Comparison of ENCODE assay signal across 14 mouse cellular contexts in the genomic region with DNA sequence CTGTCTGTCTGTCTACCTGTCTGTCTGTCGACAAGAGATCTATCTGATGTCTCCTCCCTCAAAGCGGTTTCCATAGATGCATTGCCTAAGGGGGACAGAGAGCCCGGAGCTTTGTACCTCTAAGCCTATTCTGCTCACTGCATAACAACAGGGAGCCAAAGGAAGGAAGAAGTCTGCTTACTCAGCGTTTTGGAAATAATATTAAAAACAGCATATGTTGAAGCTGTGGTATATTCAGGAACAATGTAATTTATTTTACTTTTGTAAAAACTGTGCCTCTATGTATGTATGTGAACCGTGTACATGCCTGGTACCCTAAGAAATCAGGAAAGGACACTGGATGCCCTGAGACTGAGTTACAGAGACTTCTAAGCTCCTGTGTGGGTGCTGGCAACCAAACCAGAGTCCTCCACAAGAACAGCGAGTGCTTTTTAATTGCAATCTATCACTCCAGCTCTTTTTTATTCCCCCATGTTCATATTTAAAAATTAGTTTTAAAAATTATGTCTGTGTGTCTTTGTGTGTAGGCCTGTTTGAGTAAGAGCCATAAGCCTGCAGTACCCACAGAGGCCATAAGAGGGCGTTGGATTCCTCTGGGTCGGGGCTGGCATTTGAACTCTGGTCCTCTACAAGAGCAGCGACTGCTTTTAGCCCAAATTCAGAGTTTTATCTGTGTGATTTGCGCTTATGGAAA. TPM values are rescaled to one million over a fixed set of nuclear protein-coding genes. Genes with fewer than 3 reads are reported as not detected.
DNase-seq lines count a peak whose midpoint lies in the region; ATAC-seq and TF ChIP-seq lines count a peak whose summit lies in the region.
"Had no signal": no experiment of that assay in that cellular context is flagged by ENCODE, and none has a peak within 500 bp of the region (broad histone marks: within the 10 kb centered on the region; RNA-seq: fewer than 3 reads in every experiment).

No protein-coding gene starts in this region.

- H3K4me3 ChIP-seq in intestine, postnatal 0 days (ENCODE audit: low read depth, low read length): no peak overlapping the region
- H3K4me3 ChIP-seq in intestine, embryonic 16.5 days (ENCODE audit: low read length): no peak overlapping the region
- no peak overlapping the region; the same call in 1 of the 2 replicates for H3K4me3 ChIP-seq in G1E (ENCODE audit: low read depth, low read length)
- no peak overlapping the region for H3K4me3 ChIP-seq in liver, embryonic 14.5 days (ENCODE audit: insufficient read depth in 1 of 2, low read depth in 2 of 2, low read length in 2 of 2)
- H3K4me3 ChIP-seq: heart, embryonic 15.5 days had no signal

- no peak for ATAC-seq in intestine, postnatal 0 days
- ATAC-seq in intestine, embryonic 16.5 days: no peak
- ATAC-seq in G1E (ENCODE audit: extremely low read depth, insufficient number of reproducible peaks, low FRiP score, poor library complexity, severe bottlenecking): no peak
- peak; percentile 16; the same call in 1 of the 2 replicates for ATAC-seq in liver, embryonic 14.5 days (ENCODE audit: insufficient read depth)
- ATAC-seq: forebrain, embryonic 16.5 days; hindbrain, embryonic 16.5 days had no signal

- H3K27me3 ChIP-seq in intestine, postnatal 0 days (replicated peaks; ENCODE audit: control insufficient read depth, insufficient read depth, low read length): no peaks in the 10 kb centered on the region
- H3K27me3 ChIP-seq in intestine, embryonic 16.5 days (replicated peaks; ENCODE audit: control insufficient read depth, insufficient read depth, low read length): no peaks in the 10 kb centered on the region
- no peaks in the 10 kb centered on the region for H3K27me3 ChIP-seq in G1E (ENCODE audit: insufficient read depth, low read length)
- H3K27me3 ChIP-seq in liver, embryonic 14.5 days (ENCODE audit: control insufficient read depth, insufficient read depth, low read length): no peaks in the 10 kb centered on the region
- H3K27me3 ChIP-seq: heart, embryonic 15.5 days had no signal

- TF ChIP-seq CTCF in intestine, postnatal 0 days (IDR thresholded peaks at IDR 0.05; ENCODE audit: low read depth): peak; percentile 41
- 0 out of 2 replicates have a peak, but pooled peaks have one; percentile 9 for TF ChIP-seq CTCF in G1E (IDR thresholded peaks at IDR 0.05; ENCODE audit: low read depth, low read length)
- peak; percentile 63 for TF ChIP-seq CTCF in liver, embryonic 14.5 days (IDR thresholded peaks at IDR 0.05; ENCODE audit: low read depth)

- no peak for TF ChIP-seq EP300 in liver, embryonic 14.5 days (IDR thresholded peaks at IDR 0.05; ENCODE audit: low read depth)

- no peak overlapping the region for H3K27ac ChIP-seq in intestine, postnatal 0 days (ENCODE audit: low read depth, low read length)
- H3K27ac ChIP-seq in intestine, embryonic 16.5 days (ENCODE audit: low read length): no peak overlapping the region
- no peak overlapping the region; the same call in 1 of the 2 replicates for H3K27ac ChIP-seq in liver, embryonic 14.5 days
- H3K27ac ChIP-seq: heart, embryonic 15.5 days had no signal

- no peaks in the 10 kb centered on the region for H3K9me3 ChIP-seq in intestine, postnatal 0 days (ENCODE audit: control insufficient read depth)
- no peaks in the 10 kb centered on the region for H3K9me3 ChIP-seq in intestine, embryonic 16.5 days (ENCODE audit: control insufficient read depth, low read length)
- no peaks in the 10 kb centered on the region for H3K9me3 ChIP-seq in G1E (replicated peaks)
- H3K9me3 ChIP-seq in liver, embryonic 14.5 days (ENCODE audit: control insufficient read depth, low read length): no peaks in the 10 kb centered on the region
- H3K9me3 ChIP-seq: heart, embryonic 15.5 days had no signal

- no peak overlapping the region for H3K9ac ChIP-seq in intestine, postnatal 0 days (ENCODE audit: low read depth, low read length)
- no peak overlapping the region for H3K9ac ChIP-seq in intestine, embryonic 16.5 days (ENCODE audit: low read depth, low read length)
- H3K9ac ChIP-seq in liver, embryonic 14.5 days (replicated peaks): no peak overlapping the region
- H3K9ac ChIP-seq: heart, embryonic 15.5 days had no signal

- H3K4me2 ChIP-seq in intestine, postnatal 0 days (replicated peaks; ENCODE audit: low read depth): no peak overlapping the region
- H3K4me2 ChIP-seq in intestine, embryonic 16.5 days (ENCODE audit: low read depth, low read length): no peak overlapping the region
- peak overlapping the region; percentile 41 for H3K4me2 ChIP-seq in liver, embryonic 14.5 days (ENCODE audit: low read depth)
- H3K4me2 ChIP-seq: heart, embryonic 15.5 days had no signal

- H3K4me1 ChIP-seq in intestine, postnatal 0 days (replicated peaks; ENCODE audit: control insufficient read depth, insufficient read depth, low read length): peaks cover 3% of the 10 kb centered on the region; the same call in 1 of the 2 replicates
- H3K4me1 ChIP-seq in intestine, embryonic 16.5 days (ENCODE audit: control insufficient read depth, insufficient read depth, low read length): 0 out of 2 replicates have a peak, but pooled peaks cover 7% of the 10 kb centered on the region
- peaks cover 30% of the 10 kb centered on the region for H3K4me1 ChIP-seq in G1E (ENCODE audit: insufficient read depth, low read depth, low read length)
- peaks cover 17 to 19% of the 10 kb centered on the region in 2 experiments for H3K4me1 ChIP-seq in liver, embryonic 14.5 days (replicated peaks; ENCODE audit: control insufficient read depth in 2 of 2, insufficient read depth in 2 of 2, low read length in 1 of 2)

- 85% methylated on average over 10 of the region's 10 CpGs for WGBS in intestine, postnatal 0 days
- WGBS in intestine, embryonic 16.5 days: 81% methylated on average over 10 of the region's 10 CpGs
- WGBS in liver, embryonic 14.5 days (ENCODE audit: insufficient replicate concordance): 74% methylated on average over 10 of the region's 10 CpGs

- peaks cover 5% of the 10 kb centered on the region for H3K36me3 ChIP-seq in intestine, postnatal 0 days (ENCODE audit: control insufficient read depth, insufficient read depth)
- no peaks in the 10 kb centered on the region for H3K36me3 ChIP-seq in intestine, embryonic 16.5 days (ENCODE audit: control insufficient read depth, insufficient read depth, low read length)
- H3K36me3 ChIP-seq in G1E (replicated peaks): peaks cover 70% of the 10 kb centered on the region
- peaks cover 29% of the 10 kb centered on the region for H3K36me3 ChIP-seq in liver, embryonic 14.5 days (replicated peaks; ENCODE audit: control insufficient read depth, insufficient read depth, low read depth)
- H3K36me3 ChIP-seq: heart, embryonic 15.5 days had no signal

- peak; percentile 2 to 16 for DNase-seq in B cell, adult 2 months
- DNase-seq in G1E (ENCODE audit: low spot score): no peak
- DNase-seq in liver, embryonic 14.5 days (ENCODE audit: low read depth in 3 of 3, low spot score in 3 of 3): no peak
- DNase-seq in embryo, embryonic 10.5 days (ENCODE audit: low spot score): no peak
- DNase-seq in layer of hippocampus, postnatal 14 days (ENCODE audit: low spot score in 2 of 2): no peak
- DNase-seq: cerebellum, postnatal 36 days; gastrocnemius, postnatal 14 days; lung, postnatal 14 days; thymus, adult 2 months had no signal

RNA-seq across cellular contexts. Expression of gene Slc39a8, which starts 28.7 kb away (rescaled TPM):
- 36.8 and 39.5 TPM in 2 replicates for polyA plus RNA-seq in intestine, postnatal 0 days (2015; fragmentation: Nextera tagmentation; extraction: Ambion mirVana)
- polyA plus RNA-seq in intestine, embryonic 16.5 days (2015; fragmentation: Nextera tagmentation; extraction: Ambion mirVana): 22.7 and 32.3 TPM in 2 replicates
- total RNA-seq in G1E (2014; fragmentation: Nextera tagmentation): 121 and 149 TPM in 2 replicates
- 64.9 and 68.2 TPM in 2 replicates for total RNA-seq in G1E (2017)
- polyA plus RNA-seq in G1E (2012): 23.9 and 29.8 TPM in 2 replicates
- 22.8 and 27.5 TPM in 2 replicates for polyA plus RNA-seq in liver, embryonic 14.5 days (2012; rRNA removed)
- 55.4 and 56.8 TPM in 2 replicates for polyA plus RNA-seq in liver, embryonic 14.5 days (2014; fragmentation: Nextera tagmentation; extraction: Ambion mirVana)
- 1 to 10 TPM; 5.9 to 6.2 TPM for total RNA-seq in layer of hippocampus, postnatal 14 days (2021)

Comparison
In these comparisons a context has a peak if more than half of its experiments do, and no peak if none do; other contexts are left out.
1. CTCF ChIP-seq: peak in every context shown above with its lines; median percentile 63 in liver, embryonic 14.5 days; 41 in intestine, postnatal 0 days; 9 in G1E.
2. DNase-seq: peak in B cell, adult 2 months (2 of 2); none in G1E (single experiment), liver, embryonic 14.5 days (0 of 3), embryo, embryonic 10.5 days (single experiment) and layer of hippocampus, postnatal 14 days (0 of 2).